Mouse (Mus musculus) erythroid progenitor cell, adult 5-6 weeks (primary cell): ENCODE measurements around the gene Tecta. TPM values are rescaled to one million over a fixed set of nuclear protein-coding genes. Genes with fewer than 3 reads are reported as not detected.
A peak's percentile ranks its signal among the peaks of the same experiment; 100 is the strongest.

Experiments
- ATAC-seq: replicated peaks from 2 replicates; pipeline ENCODE4 v1.8.0; 2016; ENCODE audit warnings: moderate number of reproducible peaks, mild to moderate bottlenecking, moderate TSS enrichment, inconsistent platforms; ENCODE audit not compliant: poor library complexity, low FRiP score, severe bottlenecking
- total RNA-seq, 2 experiments: library from RNA; stranded (forward) in 1 of 2; stranded (reverse) in 1 of 2; fragments of 150-400 nt in 1 of 2; fragments of 186-747, 209-891 nt in 1 of 2; gene quantifications; 2 replicates each; pipeline versions ENCODE4 v1.2.3 to v1.2.4; 2015 to 2017; ENCODE audit warnings: low replicate concordance in 2 of 2

The Tecta gene
- total RNA-seq, 2 experiments from 2014 or later: not detected

DNA sequence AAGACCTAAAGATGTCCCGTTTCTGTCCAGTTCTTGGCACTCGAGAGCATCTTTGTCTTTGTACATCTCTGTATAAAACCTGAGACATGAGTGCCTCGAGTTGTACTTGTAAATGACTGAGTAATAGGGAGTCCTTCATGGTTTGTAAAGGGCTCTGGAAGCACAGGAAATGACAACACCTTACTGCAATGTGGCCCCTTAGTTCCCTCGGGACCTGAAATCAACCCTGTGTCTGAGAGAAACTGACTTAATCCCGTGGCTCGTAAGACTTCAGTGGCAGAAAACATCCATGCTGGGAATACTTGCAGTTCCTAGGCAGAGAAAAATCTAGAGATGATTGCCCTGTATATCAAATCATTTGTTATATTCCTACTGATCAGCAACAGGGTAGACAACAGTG, 6.8 kb downstream of the Tecta start:
- no peak for ATAC-seq

DNA sequence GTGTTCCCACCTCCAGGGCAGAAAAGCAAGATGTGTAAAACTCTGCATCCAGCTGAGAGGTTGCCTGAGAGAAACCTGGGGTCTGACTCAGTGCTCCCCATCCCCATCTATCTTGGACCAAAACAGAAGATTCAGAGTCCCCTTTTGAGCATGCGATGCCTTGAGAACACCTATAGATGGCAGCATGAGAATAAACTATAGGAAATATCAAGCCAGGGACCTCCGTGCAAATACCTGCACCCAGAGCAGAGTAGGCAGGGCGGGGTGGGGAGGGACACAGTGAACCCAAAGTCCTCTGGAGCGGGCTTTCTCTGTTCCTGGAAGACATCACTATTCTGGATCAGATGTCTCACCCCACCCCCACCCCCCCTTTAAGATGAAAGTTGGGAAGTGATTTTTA, 11.2 kb downstream of the Tecta start:
- ATAC-seq: no peak

DNA sequence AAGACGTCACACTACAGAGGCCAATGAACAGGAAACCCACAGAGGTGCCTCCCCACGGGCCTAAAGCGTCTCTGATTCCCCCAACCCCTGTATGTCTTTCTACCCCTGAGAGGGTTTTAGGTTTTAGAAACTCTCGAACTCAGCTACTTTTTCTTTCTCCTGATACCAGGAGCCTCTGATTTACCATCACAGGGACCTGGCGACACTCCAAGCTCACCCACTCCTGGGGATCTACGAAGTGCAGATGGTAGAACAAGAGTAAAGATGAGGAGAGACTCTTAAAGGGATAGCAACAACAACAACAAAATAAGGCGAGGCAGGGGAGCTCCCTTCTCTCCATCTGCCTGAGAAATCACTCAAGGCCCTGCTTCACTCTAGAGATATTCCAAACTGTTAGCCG, 12.7 kb downstream of the Tecta start:
- no peak for ATAC-seq

DNA sequence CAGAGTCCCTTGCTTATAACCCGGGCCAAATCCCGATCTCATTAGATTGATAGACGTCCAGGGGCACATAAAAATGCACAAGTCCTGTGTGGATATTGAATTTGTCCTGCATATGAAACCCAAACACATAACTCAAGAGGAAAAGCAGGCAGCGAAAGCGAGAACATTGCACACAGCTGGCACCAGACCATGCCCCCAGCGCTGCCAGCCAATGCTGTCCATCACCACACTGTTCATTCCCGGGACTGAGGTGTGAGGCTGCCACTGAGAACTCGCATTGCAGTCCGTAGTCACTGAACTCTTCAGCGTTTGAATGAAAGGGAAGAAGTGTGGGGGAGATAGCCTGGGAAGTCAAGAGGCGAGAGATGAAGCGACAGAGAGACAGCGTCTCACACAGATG, 14.1 kb downstream of the Tecta start:
- no peak for ATAC-seq

DNA sequence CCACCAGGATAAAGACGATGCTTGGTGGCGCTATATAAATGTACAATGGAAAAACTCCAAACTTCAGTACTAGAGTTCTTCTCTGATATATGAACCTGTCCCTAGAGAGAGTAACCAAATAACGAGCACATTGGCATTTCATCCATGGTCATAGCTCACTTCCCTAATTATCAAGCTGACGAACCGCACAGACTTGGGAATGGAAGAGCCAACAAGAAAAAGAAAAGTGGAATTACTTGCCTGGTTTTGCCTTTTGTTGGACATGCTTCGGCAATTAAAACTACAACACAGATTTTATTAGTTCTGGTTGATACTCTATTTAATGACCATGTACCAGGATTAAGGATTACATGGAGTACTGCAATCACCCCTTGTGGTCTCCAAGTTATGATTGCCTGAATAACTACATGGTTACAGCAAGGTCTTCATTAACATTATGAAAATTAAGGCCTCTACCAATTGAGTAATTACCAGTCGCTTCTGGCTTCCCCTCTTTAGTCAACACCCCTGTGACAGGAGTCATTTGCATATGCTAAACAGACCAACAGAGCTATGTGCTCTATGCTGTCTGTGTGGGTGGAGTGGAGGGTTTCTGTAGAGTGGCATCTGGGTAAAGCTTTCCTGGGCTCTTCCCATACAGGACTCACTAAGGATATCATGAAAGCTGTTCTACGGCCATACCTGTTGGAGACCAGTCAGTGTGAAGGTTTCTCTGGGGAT, 16.9 kb downstream of the Tecta start:
- ATAC-seq: no peak

DNA sequence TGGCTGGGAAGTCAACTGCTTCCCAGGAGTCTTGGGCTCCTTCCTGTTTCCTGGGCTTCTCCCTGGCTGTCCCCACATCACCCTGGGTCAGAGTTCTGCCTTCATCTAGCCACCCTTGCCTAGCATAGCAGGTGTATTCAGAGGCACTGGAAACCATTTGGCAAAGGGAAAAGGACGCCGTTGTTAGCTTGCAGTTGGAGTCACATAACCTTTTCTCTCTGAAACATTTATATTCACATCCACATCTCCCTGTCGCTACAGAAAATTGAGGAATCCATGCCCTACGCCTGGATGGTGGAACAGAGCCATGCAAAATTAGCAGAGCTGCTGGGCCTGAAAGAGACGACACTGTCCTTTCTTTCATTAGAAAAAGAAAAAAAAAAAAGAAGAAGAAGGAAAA, 17.7 kb downstream of the Tecta start:
- ATAC-seq: no peak

DNA sequence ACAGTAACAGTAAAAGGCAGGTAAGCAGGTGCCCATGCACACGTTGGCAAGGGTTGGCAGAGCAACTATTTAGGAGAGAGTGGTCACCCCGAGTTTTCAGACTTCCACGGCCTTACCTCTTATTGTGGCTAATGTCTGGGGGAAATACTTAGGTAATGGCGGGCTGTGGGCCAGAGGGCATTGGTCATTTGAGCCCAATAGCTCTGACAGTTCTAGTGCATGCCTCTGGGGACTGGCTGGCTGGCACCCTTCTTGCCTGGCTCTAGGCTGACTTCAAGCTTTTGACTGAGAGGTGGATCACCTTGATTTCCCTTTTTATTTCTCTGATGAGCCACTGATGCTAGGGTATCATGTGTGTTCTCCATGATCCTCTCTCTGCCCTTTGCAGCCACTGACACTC, 21.7 kb downstream of the Tecta start:
- ATAC-seq: no peak

DNA sequence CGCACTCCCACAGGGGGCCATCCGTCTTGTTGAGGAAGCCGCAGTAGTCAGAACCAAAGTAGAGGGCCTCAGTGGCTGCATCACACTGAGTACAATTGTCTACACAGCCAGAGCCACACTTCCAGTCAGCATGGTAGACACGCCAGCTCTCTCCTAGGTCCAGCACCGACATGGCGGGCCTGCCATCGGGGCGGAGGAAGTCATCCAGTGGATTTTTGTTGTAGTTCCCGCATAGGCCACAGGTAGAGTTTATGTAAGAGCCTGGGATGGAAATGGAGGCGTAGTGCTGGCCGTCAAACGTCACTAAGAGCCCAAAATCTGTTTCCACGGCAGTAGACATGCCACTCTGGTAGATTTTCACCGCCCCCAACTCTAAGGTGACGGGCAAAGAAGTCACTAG, 22.1 kb downstream of the Tecta start:
- ATAC-seq: no peak

DNA sequence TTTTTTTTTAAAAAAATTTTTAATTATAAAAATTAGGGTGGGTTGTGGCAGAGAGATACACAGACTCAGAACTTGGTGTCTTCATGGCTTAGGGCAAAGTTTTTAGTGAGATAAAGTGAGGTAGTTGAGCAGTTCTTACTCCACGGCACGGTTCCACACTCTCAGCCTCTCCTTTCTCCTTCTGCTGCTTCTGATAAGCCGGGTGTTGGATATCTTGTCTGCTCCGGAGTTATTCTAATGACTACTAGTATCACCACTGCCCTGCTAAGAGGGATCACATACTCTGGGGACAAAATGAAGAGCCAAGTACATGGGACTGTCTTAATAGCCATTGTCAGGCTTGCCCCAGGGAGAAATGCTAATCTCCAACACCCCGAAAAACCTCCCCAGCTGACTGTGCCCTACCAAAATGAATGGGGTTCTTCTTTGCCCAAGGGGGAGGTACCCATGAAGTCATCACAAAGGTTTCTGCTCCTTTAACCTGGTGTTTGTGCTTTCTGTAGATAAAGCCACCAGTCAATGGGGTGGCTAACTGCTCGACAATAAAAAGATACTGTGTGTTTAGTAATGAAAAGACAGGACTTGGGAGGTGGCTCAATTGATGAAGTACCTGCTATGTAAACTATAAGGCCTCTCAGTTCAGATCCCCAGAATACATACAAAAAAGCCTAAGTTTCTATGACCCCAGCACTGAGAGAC, 27.9 kb downstream of the Tecta start:
- ATAC-seq: peak; percentile 50; the same call in 1 of the 2 replicates

DNA sequence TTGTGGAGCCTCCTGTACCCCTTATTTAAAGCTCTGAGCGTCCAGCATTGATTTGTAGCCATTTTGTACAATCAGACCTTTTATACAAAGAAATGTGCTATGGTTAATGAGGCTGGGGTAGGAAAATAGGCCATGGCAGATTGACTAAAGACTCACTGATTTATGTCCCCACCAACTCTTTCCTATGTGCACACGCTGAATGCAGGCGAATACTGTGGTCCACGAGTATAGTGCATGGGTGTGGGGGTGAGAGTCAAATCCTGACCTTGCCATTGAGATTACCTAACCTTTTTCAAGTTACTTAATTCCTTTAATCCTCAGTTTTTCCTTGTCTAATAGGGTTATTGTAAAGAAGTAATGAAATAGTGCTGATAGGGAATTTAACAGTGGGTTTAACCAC, 42.1 kb downstream of the Tecta start:
- ATAC-seq: no peak

DNA sequence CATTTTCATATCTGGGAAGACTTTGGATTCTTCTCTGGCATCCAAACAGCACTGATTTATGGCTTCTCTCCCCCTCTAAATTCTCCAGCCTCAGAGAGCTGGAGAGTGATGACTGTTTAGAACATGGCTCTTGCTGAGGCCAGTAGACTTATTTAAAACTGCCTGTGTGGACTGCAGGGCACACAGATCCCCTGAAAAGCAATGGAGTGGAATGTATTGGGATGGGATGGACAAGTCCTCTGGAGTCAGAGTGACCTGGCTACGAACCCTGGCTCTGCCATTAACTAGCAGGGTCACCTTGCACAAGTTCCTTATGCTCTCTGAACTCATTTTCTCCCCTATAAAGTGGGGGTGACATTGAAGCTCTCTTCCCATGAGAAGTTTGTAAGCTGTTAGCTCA, 44.9 kb downstream of the Tecta start:
- ATAC-seq: no peak

DNA sequence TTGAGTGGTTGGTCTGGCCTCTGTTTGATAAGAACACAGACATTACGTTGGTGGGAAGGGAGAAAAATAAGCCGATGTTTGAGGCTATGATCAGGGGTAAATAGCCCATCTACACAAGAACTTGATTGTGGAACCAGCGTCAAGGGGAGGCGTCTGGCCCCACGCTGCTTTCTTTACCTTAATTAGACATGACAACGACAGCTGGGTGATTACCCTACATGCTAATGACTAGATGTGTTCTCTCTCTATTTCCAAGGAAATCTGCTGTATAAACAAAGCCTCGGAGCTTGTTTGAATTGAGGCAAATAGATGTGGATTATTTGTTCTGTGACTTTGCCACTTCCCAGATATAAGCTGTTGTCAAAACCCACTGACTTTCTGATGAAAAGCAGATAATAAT, 49.9 kb downstream of the Tecta start:
- no peak for ATAC-seq

DNA sequence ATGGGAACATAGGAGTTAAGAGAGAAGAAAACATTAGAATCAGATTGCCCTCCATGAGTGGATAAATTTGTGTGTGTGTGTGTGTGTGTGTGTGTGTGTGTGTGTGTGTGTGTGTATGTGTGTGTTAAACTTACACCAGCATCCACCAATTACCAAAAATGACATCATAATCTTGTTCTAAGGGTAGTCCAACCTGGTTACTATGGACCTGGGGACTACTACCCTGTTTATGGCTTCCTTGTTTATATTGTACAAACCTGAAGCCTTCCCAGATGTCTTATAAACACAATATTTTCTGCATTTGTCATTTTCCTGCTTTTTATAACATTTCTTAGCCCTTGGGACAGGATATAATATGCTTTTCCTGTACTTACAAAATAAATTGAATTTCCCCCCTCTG, 53.4 kb downstream of the Tecta start:
- ATAC-seq: no peak

DNA sequence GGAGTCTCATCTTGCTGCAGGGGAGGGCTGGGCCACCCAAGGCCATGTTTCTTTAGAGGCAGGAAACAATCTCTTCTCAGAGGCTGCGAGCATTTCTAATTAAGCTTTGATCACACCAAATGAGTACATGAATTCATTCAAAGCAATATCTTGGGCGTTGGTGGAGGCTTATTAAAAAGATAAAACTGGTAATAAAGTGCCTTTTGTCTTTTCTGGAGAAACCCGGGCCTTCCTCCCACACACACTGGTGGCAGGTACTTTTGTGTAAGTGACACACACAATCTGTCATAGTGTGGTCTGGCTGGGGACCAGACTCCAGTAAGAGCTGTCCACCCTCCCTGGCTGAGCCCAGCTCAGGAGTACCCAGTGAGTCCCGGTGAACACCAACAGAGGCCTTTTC, 60.6 kb downstream of the Tecta start:
- ATAC-seq: no peak

DNA sequence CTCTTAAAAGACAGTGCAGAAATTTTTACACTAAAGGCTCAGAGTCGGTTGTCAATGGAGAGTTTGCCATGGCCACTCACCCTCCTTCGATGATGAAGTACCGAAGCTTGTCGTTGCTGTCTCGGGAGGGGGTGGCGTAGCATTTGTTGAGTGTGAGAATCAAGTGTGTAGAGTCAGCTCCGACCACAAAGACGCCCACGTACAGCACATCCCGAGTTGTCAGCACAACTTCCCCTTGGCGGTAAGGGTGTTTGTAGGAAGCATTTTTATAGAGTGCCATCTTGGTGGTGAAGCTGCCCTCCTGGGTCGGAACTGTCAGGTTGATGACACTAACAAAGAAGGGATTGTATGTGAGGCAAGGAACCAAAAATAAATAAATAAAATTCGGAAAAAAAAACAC, 62.7 kb downstream of the Tecta start:
- no peak for ATAC-seq

DNA sequence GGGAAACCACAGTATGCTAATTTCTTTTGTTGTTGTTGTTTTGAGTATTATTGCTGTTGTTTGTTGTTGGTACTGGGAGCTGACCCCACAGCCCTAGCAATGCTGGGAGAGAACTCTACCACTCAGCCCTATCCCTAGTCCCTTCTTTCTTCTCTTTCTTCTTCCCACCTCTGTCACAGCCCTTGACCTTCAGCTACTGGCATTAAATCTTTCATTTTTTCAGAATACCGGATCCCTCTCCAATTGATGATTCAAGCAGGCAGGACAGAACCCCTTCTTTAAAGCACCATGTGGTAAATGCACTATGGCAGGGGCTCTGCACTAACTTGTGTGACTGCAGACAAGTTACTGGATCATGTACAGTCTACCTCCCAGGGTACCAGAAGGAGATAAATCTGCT, 63.2 kb downstream of the Tecta start:
- ATAC-seq: no peak

DNA sequence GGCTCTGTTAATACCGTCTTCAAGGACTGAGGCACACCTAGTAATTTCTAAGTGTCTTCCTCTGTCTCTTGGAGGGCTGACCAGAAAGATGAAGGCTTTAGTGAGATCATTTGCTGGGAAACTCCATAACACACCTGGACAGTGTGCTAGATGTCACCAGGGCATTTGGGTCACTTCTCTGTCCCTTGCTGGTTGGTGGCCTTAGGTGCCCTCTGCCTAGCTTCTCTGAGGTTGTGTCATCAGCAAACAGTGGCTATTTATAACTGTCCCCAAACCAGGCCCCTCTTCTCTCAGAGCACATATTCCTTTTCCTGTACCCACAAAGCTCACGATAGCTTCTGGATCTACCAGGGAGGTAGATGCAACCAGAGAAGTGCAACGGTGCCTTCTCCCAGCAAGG, 64.8 kb downstream of the Tecta start:
- no peak for ATAC-seq

DNA sequence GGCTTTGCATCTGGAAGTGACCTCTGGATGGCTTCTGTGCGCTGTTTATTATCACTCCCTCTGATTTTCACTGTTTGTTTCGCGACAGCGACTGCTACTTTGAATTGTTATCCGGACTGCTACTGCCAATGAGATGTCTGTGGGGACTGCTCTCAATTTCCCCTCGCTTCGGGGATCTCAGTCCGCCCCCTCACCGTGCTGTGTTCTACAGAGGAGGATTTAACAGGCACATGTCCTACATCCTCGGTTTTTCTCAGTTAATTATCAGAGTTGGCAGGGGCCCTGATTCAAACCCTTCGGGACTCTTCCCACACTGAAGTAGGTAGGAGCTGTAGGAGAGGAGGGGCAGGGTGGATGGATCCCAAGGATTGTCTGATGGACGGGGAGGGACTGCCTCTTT, 67.0 kb downstream of the Tecta start:
- ATAC-seq: no peak

DNA sequence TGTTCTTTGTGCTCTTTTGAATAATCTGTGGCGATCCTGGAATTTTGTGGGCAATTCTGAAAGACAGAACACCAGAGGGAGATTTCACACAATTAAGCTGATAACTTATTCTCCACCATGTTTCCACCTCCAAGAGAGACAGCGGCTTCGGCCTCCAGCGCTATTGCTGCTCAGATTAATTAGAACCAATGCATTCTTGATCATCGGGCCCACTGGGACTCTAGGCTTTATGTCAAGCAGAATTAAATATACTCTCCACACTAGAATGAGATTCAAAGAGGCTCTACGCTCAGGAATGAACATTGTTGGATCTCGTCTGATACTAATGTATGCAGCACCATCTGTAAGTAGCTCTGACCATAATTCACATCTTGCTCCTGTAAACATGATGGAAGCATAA, 68.4 kb downstream of the Tecta start:
- ATAC-seq: no peak

DNA sequence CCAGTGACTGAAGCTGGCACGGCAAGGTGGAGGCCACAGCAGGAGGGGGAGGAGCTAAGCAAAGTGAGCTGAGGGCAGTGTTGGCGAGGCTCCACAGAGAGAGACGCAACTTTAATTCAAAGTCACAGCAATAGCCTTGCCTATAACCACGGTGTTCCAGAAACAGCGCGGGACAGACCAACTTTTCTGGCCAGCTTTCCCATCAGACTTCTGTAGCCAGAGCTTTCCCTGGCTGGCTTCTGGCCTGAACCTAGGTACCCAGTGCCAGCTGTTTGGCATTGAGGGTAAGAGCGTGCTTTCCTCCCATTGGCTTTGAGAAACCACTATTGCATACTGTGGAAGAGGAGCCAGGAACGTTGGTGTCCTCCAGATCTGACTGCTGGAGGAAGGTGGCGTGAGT, 70.0 kb downstream of the Tecta start:
- ATAC-seq: no peak

DNA sequence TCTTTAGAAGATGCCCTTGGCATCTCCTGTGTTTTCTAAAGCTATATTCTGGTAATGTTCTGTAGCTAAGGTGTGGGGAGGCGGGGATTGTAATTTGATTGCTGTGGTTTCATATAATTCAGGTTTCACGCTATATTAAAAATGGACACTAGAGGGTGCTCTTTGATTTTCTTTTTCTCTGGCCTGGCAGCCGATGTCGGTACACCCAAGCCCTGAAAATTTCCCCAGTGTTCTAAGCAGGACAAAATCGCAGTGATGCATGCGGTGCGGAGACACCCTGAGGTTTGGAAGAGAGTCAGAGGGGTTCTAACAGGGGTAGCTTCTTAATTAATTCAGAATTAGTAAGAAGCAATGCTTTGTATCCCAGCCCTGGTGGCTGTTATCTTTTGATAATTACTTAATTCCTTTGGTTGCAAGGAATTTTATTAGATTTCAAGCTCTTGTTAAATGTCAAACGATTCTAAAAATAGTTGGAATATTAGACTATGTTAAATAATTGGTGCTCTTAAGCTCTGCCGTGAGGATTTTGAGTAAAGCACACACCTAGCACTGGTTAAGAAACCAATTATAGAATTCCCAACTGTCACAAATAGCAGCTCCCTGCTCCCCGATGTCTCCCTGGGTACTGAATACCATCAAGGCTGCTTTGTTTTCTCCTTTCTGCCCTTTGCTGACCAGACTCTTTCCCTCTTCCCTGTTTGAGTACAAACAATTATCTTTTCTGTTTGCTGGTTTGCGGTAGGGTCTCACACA, 72.9 kb downstream of the Tecta start:
- ATAC-seq: no peak
